Mouse (Mus musculus) heart, embryonic 12.5 days (tissue): ENCODE data around the gene Zfp710. TPM values are rescaled to one million over a fixed set of nuclear protein-coding genes. Genes with fewer than 3 reads are reported as not detected.

Experiments used
- ATAC-seq: fragments of 200-750 bp; cut with Nextera tagmentation; 2 replicates; pipeline ENCODE4 v1.8.0; 2017; ENCODE audit warnings: moderate TSS enrichment, moderate library complexity; ENCODE audit not compliant: insufficient number of reproducible peaks, low FRiP score
- H3K27ac ChIP-seq: fragments of 300-500 bp; sonication (generic); 2 replicates; pipeline ENCODE4 v1.5.1; 2016; ENCODE audit warnings: mild to moderate bottlenecking, moderate library complexity; ENCODE audit not compliant: poor library complexity, severe bottlenecking
- H3K27me3 ChIP-seq: fragments of 300-500 bp; sonication (generic); replicated peaks from 2 replicates; pipeline ENCODE4 v1.6.1; 2016; ENCODE audit warnings: mild to moderate bottlenecking, moderate library complexity
- H3K36me3 ChIP-seq: fragments of 300-500 bp; sonication (generic); 2 replicates; pipeline ENCODE4 v1.6.1; 2016; ENCODE audit warnings: mild to moderate bottlenecking, moderate library complexity
- H3K4me1 ChIP-seq: fragments of 300-500 bp; sonication (generic); replicated peaks from 2 replicates; pipeline ENCODE4 v1.6.1; 2016; ENCODE audit warnings: mild to moderate bottlenecking
- H3K4me2 ChIP-seq: fragments of 300-500 bp; sonication (generic); 2 replicates; pipeline ENCODE4 v1.6.1; 2016; ENCODE audit warnings: mild to moderate bottlenecking, moderate library complexity
- H3K4me3 ChIP-seq: fragments of 300-500 bp; sonication (generic); 2 replicates; pipeline ENCODE4 v1.5.1; 2016; ENCODE audit warnings: mild to moderate bottlenecking
- H3K9ac ChIP-seq: fragments of 300-500 bp; sonication (generic); 2 replicates; pipeline ENCODE4 v1.6.1; 2016; ENCODE audit warnings: mild to moderate bottlenecking, moderate library complexity
- H3K9me3 ChIP-seq: fragments of 300-500 bp; sonication (generic); replicated peaks from 2 replicates; pipeline ENCODE4 v1.6.1; 2016; ENCODE audit warnings: mild to moderate bottlenecking, moderate library complexity
- WGBS: fragments of 180-500 bp; shearing (Covaris S2); methylation state at CpG from one replicate; pipeline ENCODE4 v1.1.7; 2016; 5-methylcytosine and 5-hydroxymethylcytosine counted together
- polyA plus RNA-seq: library from polyadenylated mRNA; unstranded; fragments of >200 nt; fragmentation: Nextera tagmentation; extraction: Ambion mirVana; gene quantifications from 2 replicates; pipeline ENCODE4 v1.2.1, GENCODE M21; 2016

Zfp710 gene
- polyA plus RNA-seq, 1 experiment from 2014 or later = 13.5 TPM

DNA sequence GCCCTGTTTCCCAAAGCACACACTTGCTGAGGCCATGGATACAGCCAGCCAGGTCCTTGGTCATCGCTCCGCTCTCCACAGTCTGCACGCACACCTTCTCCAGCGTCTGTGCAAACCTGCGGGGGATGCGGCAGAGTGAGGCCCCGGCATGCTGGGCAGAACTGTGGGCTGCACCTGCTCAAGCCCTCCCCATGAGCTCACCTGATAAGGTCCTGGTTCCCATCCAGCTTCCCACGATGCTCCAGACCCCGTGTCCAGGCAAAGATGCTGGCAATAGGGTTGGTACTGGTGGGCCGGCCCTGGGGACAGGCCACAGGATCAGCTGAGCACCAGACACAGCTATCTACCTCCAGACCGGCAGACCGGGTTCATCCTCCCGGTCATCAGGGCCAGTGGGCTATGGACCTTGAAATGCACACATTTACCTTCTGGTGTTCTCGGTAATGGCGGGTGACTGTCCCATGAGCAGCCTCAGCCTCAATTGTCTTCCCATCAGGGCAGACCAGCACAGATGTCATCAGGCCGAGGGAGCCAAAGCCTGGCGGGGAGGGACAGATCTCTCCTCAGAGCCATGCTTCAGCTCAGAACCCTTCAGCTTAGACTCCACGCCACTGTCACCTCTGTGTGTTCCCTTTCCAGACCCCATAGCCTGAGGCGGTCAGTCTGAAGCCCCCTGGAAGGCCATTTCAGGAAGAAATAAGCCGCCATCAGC, 71.1 kb downstream of the Zfp710 start:
- no peak overlapping the region for H3K9ac ChIP-seq
- H3K4me3 ChIP-seq = no peak overlapping the region
- peaks cover 28% of the 10 kb centered on the region for H3K4me1 ChIP-seq
- no peak overlapping the region for H3K4me2 ChIP-seq
- ATAC-seq = no peak; the same call in 1 of the 2 replicates
- peaks cover 97% of the 10 kb centered on the region for H3K36me3 ChIP-seq
- 86% methylated on average over 20 of the region's 20 CpGs for WGBS
- H3K27ac ChIP-seq = no peak overlapping the region
- no peaks in the 10 kb centered on the region for H3K27me3 ChIP-seq
- H3K9me3 ChIP-seq = no peaks in the 10 kb centered on the region

DNA sequence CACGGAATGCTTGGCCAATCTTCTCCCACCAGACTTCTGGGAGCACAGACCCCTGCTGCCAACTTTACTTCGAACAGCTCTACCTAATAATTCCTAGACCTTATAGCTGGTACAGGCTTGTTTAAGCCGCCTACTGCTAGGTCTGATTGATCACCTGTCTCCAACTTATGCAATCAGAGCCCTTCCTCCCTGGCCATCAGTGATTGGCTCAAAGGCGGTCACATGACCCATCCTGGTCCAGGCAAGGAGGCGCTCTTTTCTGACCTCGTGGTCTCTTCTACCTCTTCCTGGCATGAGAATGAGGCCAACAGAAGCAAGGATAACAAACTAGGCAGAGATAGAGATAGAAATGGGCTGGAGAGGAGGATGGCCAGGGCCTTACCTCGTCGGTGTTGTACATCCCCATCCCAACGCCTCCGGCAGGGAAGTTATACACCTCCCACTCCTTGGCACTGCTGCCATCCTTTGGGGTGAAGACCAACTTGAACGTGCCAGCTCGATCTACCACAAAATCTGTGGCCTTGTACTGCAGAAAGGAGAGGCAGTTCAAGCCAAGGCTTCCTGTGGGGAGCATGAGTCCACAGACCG, 73.9 kb downstream of the Zfp710 start:
- WGBS = 90% methylated on average over 13 of the region's 13 CpGs
- peaks cover 99% of the 10 kb centered on the region for H3K36me3 ChIP-seq
- H3K9me3 ChIP-seq = no peaks in the 10 kb centered on the region
- ATAC-seq = no peak
- H3K9ac ChIP-seq = no peak overlapping the region
- H3K4me1 ChIP-seq = 0 out of 2 replicates have a peak, but pooled peaks cover 7% of the 10 kb centered on the region
- H3K4me2 ChIP-seq = no peak overlapping the region
- no peak overlapping the region for H3K27ac ChIP-seq
- no peak overlapping the region for H3K4me3 ChIP-seq
- no peaks in the 10 kb centered on the region for H3K27me3 ChIP-seq

DNA sequence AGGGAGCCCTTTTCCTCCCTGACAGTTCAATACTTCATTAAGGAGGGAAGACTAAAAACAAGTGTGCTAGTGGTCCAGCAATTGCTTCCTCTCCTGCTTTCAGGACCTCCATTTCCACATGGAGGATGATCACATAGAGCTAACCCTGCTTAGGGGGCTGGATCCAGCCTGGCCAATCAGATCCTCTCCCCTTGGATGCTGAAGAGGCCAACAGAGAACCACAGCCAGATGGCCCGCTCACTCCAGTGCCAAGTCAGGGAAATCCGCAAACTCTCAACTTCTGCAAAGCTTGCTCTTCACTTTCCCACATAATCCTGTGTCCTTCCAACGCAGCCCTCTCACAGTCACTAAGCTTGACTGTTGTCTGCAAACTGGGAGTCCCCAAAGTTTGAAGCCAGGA, 78.7 kb downstream of the Zfp710 start:
- H3K36me3 ChIP-seq = peaks cover 77% of the 10 kb centered on the region
- 83% methylated on average over 3 of the region's 3 CpGs for WGBS

DNA sequence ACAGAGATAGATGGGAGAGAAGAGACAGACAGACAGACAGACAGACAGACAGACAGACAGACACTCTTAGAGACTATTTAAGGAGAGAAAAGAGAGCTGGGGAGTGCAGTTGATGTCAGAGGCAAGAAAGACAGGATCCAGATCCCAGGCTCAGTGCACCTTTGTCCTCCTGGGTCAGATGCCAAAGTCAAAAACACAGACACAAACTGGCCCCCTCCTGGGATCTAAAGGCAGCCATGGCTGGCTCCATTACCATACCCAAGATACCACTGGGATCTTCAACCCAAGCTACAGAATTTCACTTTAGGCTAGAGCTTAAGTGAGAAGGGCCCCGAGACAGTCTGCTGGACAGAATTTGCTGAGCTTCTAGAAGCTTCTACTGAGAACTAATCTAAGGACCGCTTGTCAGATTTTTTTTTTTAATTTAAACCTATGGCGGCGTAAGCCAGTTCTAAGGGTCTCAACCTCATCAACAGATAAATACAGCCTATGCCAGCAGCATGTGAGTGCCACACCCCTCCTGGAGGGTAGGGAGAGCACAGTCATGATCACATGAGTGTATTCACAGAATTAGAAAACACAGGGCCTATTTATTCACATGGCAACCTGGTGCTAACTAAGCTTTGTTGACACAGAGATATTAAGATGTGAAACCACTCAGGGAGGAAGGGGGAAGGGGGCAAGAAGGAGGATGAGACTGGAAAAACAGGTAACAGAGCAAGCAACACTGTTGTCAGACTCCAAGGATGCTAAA, 81.2 kb downstream of the Zfp710 start:
- peaks cover 73% of the 10 kb centered on the region for H3K36me3 ChIP-seq
- ATAC-seq = no peak
- peaks cover 36% of the 10 kb centered on the region for H3K4me1 ChIP-seq
- no peak overlapping the region for H3K4me3 ChIP-seq
- 77% methylated on average over 4 of the region's 4 CpGs for WGBS
- no peak overlapping the region for H3K4me2 ChIP-seq
- no peak overlapping the region for H3K9ac ChIP-seq
- no peak overlapping the region for H3K27ac ChIP-seq
- no peaks in the 10 kb centered on the region for H3K9me3 ChIP-seq
- no peaks in the 10 kb centered on the region for H3K27me3 ChIP-seq

More for the DNA sequence above, 78.7 kb downstream of the Zfp710 start:
- H3K4me2 ChIP-seq = no peak overlapping the region
- no peak overlapping the region for H3K27ac ChIP-seq
- H3K9ac ChIP-seq = no peak overlapping the region
- no peak overlapping the region for H3K4me3 ChIP-seq
- no peak for ATAC-seq
- no peaks in the 10 kb centered on the region for H3K27me3 ChIP-seq
- peaks cover 21% of the 10 kb centered on the region for H3K4me1 ChIP-seq
- no peaks in the 10 kb centered on the region for H3K9me3 ChIP-seq

DNA sequence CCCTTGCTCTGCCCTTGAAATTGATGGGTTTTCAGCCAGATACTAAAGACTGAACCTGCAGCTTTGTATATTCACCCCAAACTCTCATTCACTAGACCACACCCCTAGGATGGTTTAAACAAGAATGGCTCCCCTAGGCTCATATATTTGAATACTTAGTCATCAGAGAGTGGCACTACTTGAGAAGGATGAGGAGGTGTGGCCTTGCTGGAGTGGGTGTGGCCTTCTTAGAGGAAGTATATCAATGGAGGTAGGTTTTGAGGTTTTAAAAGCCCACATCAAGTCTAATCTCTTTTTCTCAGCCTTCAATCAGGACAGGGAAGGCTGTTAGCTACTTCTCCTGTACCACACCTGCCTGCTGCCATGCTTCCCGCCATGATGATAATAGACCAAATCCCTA, 81.8 kb downstream of the Zfp710 start:
- Histone ChIP-seq H3K4me2 (no peak overlapping the region), H3K36me3 (peaks cover 69% of the 10 kb centered on the region), H3K27me3 (no peaks in the 10 kb centered on the region), H3K27ac (no peak overlapping the region), H3K4me1 (peaks cover 42% of the 10 kb centered on the region), H3K9me3 (no peaks in the 10 kb centered on the region), H3K4me3 (no peak overlapping the region), H3K9ac (no peak overlapping the region)
- no peak for ATAC-seq
- WGBS = 100% methylated on average over 1 of the region's 1 CpGs

DNA sequence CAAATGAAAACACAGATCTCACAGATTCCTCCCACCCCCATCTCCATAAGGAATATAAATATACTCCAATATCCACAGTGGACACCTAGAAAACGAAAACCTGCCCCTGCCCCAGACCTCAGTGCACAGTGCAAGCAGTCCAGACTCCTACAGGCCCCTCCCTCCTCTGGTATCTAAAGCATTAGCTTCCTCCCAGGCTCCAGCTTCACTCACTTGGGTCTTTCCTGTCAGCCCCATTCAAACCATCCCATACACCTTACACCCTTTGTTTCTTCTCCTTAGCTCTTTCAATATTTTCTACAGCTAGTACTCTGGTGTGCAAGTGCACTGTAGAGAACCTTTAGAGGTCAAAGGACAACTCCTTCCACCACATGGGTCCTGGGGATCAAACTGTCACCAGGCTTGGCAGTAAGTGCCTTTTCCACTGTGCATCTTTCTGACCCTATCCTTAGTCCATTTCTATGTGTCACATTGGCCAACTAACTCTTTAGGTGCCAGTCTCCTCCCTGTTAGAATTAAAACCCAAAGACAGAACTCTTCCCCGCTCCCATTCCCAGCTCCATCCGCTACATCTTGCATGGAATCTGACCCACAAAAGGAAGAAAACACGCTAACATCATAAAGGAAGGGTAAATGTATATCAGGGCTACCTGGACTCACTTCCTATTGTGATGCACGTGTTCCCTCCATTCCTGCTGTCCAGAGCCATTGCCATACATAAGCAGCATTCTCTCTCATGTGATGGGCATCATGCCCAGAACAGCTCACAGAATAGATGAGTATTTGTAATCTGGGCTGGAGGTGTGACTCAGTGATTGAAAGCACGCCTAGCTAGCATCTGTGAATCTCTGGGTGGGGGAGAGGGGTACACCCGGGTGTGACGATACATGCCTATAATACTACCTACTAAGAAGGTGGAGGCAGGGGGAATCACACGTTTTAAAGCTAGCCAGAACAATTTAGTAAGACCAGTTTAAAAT, 86.7 kb downstream of the Zfp710 start:
- no peaks in the 10 kb centered on the region for H3K9me3 ChIP-seq
- H3K9ac ChIP-seq = peak overlapping the region; percentile 23; the same call in 1 of the 2 replicates
- no peaks in the 10 kb centered on the region for H3K27me3 ChIP-seq
- H3K4me2 ChIP-seq = peak overlapping the region; percentile 96
- H3K36me3 ChIP-seq = peaks cover 49% of the 10 kb centered on the region
- peak overlapping the region; percentile 99 for H3K27ac ChIP-seq
- ATAC-seq = no peak
- WGBS = 48% methylated on average over 9 of the region's 9 CpGs
- peaks cover 60% of the 10 kb centered on the region for H3K4me1 ChIP-seq
- H3K4me3 ChIP-seq = no peak overlapping the region

DNA sequence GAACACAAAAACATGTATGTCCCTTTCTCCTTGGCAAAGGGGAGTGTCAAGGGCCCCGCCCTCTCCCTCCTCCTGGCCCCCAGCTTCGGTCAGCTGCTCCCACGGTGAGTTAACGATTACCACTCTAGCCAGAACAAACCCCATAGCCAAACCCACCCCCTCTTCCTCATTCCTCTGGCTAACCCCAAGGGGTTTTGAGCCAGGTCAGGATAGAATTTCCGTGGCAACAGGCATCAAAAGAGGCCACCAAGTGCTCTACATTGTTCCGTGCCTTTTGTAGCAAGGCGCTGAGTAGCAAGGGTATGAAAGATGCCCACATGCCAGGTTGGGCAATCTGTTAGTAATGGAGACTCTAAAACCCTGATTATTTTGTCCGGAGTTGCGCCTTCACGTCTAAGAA, 89.4 kb downstream of the Zfp710 start:
- peak overlapping the region; percentile 99 for H3K27ac ChIP-seq

DNA sequence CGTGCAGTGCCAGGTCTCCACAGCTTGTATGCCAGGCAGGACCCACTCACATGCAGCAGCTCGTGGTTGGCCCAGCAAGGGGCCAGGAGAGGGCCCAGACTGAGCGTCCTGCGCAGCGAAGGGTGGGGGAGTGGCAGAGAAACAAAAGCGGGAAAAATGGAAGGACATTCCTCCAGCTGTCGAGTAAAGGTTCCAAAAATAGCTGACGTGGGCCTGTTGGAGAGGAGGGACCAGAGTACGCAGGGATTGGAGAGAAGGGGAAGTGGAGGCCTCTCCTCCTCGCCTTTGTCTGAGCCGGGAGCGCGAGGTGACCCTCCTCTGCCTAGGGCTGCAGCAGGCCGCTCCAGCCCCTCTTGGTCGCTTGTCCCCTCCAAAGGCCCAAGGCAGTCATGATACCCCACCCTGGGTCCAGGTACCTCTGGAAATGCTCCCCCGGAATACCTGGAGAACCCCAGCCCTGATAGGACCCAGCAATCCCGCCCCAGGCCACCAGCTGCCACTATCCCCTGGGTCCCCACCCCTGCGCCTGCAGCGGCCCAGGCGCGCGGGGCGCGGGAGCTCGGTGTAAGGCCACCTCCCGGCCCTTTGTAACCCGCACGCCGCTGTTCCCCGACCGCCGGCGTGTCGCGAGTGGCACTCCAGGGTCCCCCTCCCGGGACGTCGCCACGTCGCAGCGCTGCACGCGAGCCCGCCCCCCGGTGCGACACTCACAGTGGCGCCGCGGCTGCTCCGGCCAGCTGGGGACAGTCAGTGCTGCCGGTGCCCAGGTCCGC, 90.0 kb downstream of the Zfp710 start:
- H3K4me2 ChIP-seq = peak overlapping the region; percentile 96
- H3K36me3 ChIP-seq = peaks cover 20% of the 10 kb centered on the region
- H3K4me3 ChIP-seq = peak overlapping the region; percentile 83
- H3K4me1 ChIP-seq = peaks cover 61% of the 10 kb centered on the region
- peak; percentile 80 for ATAC-seq
- peak overlapping the region; percentile 99 for H3K27ac ChIP-seq
- peak overlapping the region; percentile 97 for H3K9ac ChIP-seq
- no peaks in the 10 kb centered on the region for H3K27me3 ChIP-seq
- WGBS = under 1% methylated on average over 52 of the region's 52 CpGs
- H3K9me3 ChIP-seq = no peaks in the 10 kb centered on the region

More for the DNA sequence above, 89.4 kb downstream of the Zfp710 start:
- Histone ChIP-seq H3K27me3 (no peaks in the 10 kb centered on the region), H3K36me3 (peaks cover 26% of the 10 kb centered on the region), H3K9me3 (no peaks in the 10 kb centered on the region), H3K4me3 (peak overlapping the region; percentile 83), H3K4me1 (peaks cover 61% of the 10 kb centered on the region), H3K4me2 (peak overlapping the region; percentile 96), H3K9ac (peak overlapping the region; percentile 97)
- WGBS = 10% methylated on average over 10 of the region's 10 CpGs
- no peak for ATAC-seq

DNA sequence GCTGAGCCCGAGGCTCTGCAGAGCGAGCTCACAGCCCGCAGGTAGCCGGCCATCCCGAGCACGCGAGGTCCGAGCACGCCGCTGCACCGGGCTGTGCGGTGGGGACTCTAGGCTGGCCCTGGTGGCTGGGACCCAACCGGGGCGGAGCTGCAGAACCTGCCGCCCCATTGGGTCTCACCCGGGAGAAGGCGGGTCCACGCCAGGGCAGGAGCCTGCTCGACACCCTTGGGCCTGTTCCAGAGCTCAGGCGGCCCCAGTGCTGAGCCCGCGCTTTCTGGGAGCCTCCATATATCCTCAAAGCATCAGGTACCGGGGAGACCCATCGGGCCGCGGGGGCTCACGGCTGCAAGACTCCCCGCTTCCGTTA, 90.6 kb downstream of the Zfp710 start, which contains the start of gene Idh2:
Gene Idh2 (minus strand): TSS at position 169 of the 367 bp plus-strand sequence.
- Histone ChIP-seq H3K4me2 (peak within 1 kb of the TSS; percentile 96), H3K4me3 (peak within 1 kb of the TSS; percentile 83), H3K9ac (peak within 1 kb of the TSS; percentile 97), H3K9me3 (no peaks in the 10 kb centered on the region), H3K27ac (peak within 1 kb of the TSS; percentile 99), H3K27me3 (no peaks in the 10 kb centered on the region), H3K4me1 (peaks cover 63% of the 10 kb centered on the region), H3K36me3 (peaks cover 15% of the 10 kb centered on the region)
- WGBS = 0% methylated on average over 29 of the region's 29 CpGs
- ATAC-seq = peak; percentile 93

DNA sequence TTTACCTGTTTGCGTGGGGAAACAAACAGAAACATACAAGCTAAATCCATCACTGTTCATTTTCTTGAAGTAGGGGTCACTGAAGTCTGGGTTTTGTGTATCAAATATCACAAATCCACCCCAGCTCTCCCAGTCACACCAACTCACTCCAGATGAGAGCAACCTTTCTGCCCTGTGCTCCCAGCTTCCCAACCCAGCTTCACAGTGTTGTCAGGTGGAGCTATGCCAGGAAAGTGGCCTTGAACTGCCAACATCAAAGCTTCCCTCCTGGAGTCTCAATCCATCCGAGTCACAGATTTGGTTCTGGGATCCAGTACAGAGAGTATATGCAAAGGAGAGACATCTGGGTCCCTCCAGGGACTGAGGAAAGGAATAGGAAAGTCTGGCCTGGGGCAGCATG, 91.5 kb downstream of the Zfp710 start:
- peak overlapping the region; percentile 96 for H3K4me2 ChIP-seq
- no peaks in the 10 kb centered on the region for H3K27me3 ChIP-seq
- peaks cover 7% of the 10 kb centered on the region; the same call in 1 of the 2 replicates for H3K36me3 ChIP-seq
- no peaks in the 10 kb centered on the region for H3K9me3 ChIP-seq
- peak overlapping the region; percentile 97 for H3K9ac ChIP-seq
- H3K27ac ChIP-seq = 0 out of 2 replicates have a peak overlapping the region, but pooled peaks have one; percentile 99
- no peak for ATAC-seq
- H3K4me1 ChIP-seq = peaks cover 68% of the 10 kb centered on the region
- peak overlapping the region; percentile 83 for H3K4me3 ChIP-seq
- 71% methylated on average over 2 of the region's 2 CpGs for WGBS
